Mouse (Mus musculus) neural tube, embryonic 14.5 days (tissue): ENCODE data around the gene Tgfb1. TPM values are rescaled to one million over a fixed set of nuclear protein-coding genes. Genes with fewer than 3 reads are reported as not detected.

ENCODE experiments used
- polyA plus RNA-seq: library from polyadenylated mRNA; unstranded; fragments of >200 nt; fragmentation: Nextera tagmentation; extraction: Ambion mirVana; gene quantifications from 2 replicates; pipeline ENCODE4 v1.2.1, GENCODE M21; 2014

Gene Tgfb1
- polyA plus RNA-seq, 1 experiment from 2014 or later = 0.42 TPM

Other genes starting within 250 kb of the Tgfb1 start
- gene Ceacam1, start 209.4 kb upstream of the Tgfb1 start, polyA plus RNA-seq = 1.1 and 1.2 TPM in 2 replicates
- gene Ceacam2, start 147.1 kb upstream of the Tgfb1 start, polyA plus RNA-seq = 0.24 and 0.36 TPM in 2 replicates
- not detected in 2 replicates for gene Erich4, start 71.1 kb upstream of the Tgfb1 start, polyA plus RNA-seq
- gene Dmac2, start 67.6 kb upstream of the Tgfb1 start, polyA plus RNA-seq = 44.5 and 48.7 TPM in 2 replicates
- gene B3gnt8, start 60.3 kb upstream of the Tgfb1 start, polyA plus RNA-seq = 0.19 and 2.1 TPM in 2 replicates
- 37.6 and 39.2 TPM in 2 replicates for gene Bckdha, start 28.0 kb upstream of the Tgfb1 start, polyA plus RNA-seq
- gene Exosc5, start 27.8 kb upstream of the Tgfb1 start, polyA plus RNA-seq = 38.1 and 40.2 TPM in 2 replicates
- gene Tmem91, start 11.8 kb upstream of the Tgfb1 start, polyA plus RNA-seq = 39.7 and 66.3 TPM in 2 replicates
- gene B9d2, start 6.2 kb upstream of the Tgfb1 start, polyA plus RNA-seq = 37.1 and 38.3 TPM in 2 replicates
- 39.5 and 42.4 TPM in 2 replicates for gene Ccdc97, start 32.1 kb downstream of the Tgfb1 start, polyA plus RNA-seq
- gene Hnrnpul1, start 67.8 kb downstream of the Tgfb1 start, polyA plus RNA-seq = 52.9 and 53.0 TPM in 2 replicates
- 13.5 and 26.7 TPM in 2 replicates for gene Axl, start 101.7 kb downstream of the Tgfb1 start, polyA plus RNA-seq
- 1.7 and 2.3 TPM in 2 replicates for gene Cyp2s1, start 129.9 kb downstream of the Tgfb1 start, polyA plus RNA-seq
- not detected in 2 replicates for gene Cyp2b10, start 210.6 kb downstream of the Tgfb1 start, polyA plus RNA-seq